Mouse (Mus musculus): Measurements from ENCODE around the gene Mpzl3.
"Not testable (repeated sequence)": the region's sequence is repeated elsewhere in the genome, so short reads cannot be mapped to it uniquely, and the experiment has no call there.

DNA sequence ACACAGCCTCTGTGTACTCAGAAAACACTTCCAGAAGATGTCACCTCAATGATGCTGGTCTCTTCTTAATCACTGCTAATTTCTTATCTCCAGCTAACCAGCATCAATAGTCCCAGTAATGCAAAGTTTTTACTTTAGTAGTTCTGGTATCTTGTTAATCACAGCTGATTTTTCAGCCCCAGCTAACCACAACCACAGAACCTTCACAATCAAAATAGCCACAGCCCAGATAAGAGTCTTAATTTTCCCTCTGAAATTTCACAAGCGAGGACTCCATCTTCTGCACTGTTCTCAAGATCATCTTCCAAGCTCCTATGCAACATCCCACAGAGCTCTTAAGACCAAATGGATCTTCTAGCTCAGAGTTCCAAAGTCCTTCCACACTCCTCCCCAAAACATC lies 17.2 kb upstream of the Mpzl3 start:
- not testable (repeated sequence) for TF ChIP-seq CTCF, EP300 (IDR thresholded peaks at IDR 0.05; ENCODE audit: low read depth)

Data from liver, embryonic 14.5 days (tissue).